Mouse (Mus musculus) lung, postnatal 0 days (tissue): ENCODE data around the gene Arsb.

ENCODE experiments used
- CTCF ChIP-seq: IDR thresholded peaks from 2 replicates; pipeline ENCODE4 v1.5.1; 2016; ENCODE audit warnings: antibody characterized with exemption, mild to moderate bottlenecking
- EP300 ChIP-seq: IDR thresholded peaks from 2 replicates; pipeline ENCODE4 v1.6.1; 2016; ENCODE audit warnings: antibody characterized with exemption, mild to moderate bottlenecking, control low read depth

DNA sequence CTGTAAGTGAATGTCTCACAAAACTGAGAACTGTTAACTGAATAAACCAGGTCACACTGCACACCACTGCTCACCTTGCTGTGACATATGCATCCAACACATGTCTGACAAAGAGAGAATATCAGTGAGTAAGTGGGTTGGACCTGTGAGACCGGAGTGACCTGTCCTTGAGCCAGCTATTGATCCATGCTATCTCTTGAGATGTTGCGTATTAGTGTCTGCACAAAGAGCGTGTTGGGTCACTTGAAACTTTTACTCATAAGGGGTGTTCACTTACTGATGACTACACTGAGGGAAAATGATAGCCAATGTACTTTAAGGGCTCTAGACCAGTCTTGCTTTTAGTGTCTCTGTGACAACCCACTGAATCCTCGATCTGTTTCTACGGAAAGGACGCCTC, 42.7 kb downstream of the Arsb start:
- TF ChIP-seq CTCF: no peak
- TF ChIP-seq EP300: no peak
